Comparison of ENCODE assay signal across 13 mouse cellular contexts in the genomic region with DNA sequence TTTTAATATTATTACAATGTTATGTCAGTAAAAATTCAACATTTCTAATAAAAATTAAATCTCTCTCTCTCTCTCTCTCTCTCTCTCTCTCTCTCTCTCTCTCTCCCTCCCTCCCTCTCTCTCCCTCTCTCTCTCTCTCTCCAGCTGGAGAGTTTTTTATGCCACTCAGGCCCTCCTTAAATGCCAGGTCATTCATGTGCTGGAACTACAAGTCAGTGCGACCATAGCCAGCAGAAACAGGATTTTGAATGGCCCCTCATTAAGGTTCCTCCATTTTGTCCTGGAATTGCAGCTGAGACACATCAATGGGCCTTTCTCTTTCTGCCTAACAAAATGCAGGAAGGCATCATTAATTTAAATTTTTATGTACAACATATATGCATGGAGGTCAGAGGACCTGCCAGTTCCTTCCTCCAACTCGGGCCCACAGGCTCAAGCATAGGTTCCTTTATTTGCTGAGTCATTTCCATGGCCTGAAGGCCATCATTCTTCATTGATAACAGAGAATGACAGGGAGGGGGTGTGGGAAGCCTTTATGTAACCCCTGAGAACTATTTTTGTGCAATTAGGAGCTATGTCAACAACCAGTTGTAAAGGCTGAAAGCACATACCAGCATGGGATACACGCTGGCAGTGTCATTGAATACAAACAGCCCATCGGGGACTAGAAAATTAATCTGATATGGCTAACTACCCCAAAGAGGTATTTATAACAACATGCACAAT.
DNase-seq lines count a peak whose midpoint lies in the region; ATAC-seq lines count a peak whose summit lies in the region.
"Had no signal": no experiment of that assay in that cellular context is flagged by ENCODE, and none has a peak within 500 bp of the region (broad histone marks: within the 10 kb centered on the region; RNA-seq: fewer than 3 reads in every experiment).

No protein-coding gene starts in this region.

- no peak overlapping the region for H3K9ac ChIP-seq in hindbrain, embryonic 13.5 days
- H3K9ac ChIP-seq in limb, embryonic 12.5 days (replicated peaks): no peak overlapping the region
- H3K9ac ChIP-seq: forebrain, embryonic 13.5 days had no signal

- WGBS in hindbrain, embryonic 13.5 days: 25% methylated on average over 4 of the region's 4 CpGs
- 53% methylated on average over 4 of the region's 4 CpGs for WGBS in hindbrain, embryonic 10.5 days
- WGBS in limb, embryonic 12.5 days: 49% methylated on average over 4 of the region's 4 CpGs

- ATAC-seq in hindbrain, embryonic 13.5 days (ENCODE audit: low FRiP score): peak; percentile 71; the same call in 1 of the 2 replicates
- no peak for ATAC-seq in limb, embryonic 12.5 days (ENCODE audit: insufficient number of reproducible peaks, insufficient read depth, low FRiP score, low TSS enrichment, low read depth)
- ATAC-seq: forebrain, embryonic 13.5 days had no signal

- no peak overlapping the region for H3K4me3 ChIP-seq in hindbrain, embryonic 13.5 days
- no peak overlapping the region for H3K4me3 ChIP-seq in hindbrain, embryonic 10.5 days
- H3K4me3 ChIP-seq in limb, embryonic 12.5 days (replicated peaks): no peak overlapping the region
- H3K4me3 ChIP-seq: forebrain, embryonic 13.5 days had no signal

- H3K4me1 ChIP-seq in hindbrain, embryonic 13.5 days (replicated peaks): peaks cover 20% of the 10 kb centered on the region
- peaks cover 21% of the 10 kb centered on the region for H3K4me1 ChIP-seq in hindbrain, embryonic 10.5 days (replicated peaks)
- H3K4me1 ChIP-seq in limb, embryonic 12.5 days (replicated peaks): peaks cover 28% of the 10 kb centered on the region

- 0 out of 2 replicates have a peak, but pooled peaks cover 3% of the 10 kb centered on the region for H3K27me3 ChIP-seq in hindbrain, embryonic 13.5 days
- H3K27me3 ChIP-seq in hindbrain, embryonic 10.5 days (ENCODE audit: insufficient read depth, poor library complexity, severe bottlenecking): no peaks in the 10 kb centered on the region
- H3K27me3 ChIP-seq in limb, embryonic 12.5 days: no peaks in the 10 kb centered on the region
- H3K27me3 ChIP-seq: CH12.LX; forebrain, embryonic 13.5 days had no signal

- no peaks in the 10 kb centered on the region for H3K9me3 ChIP-seq in hindbrain, embryonic 13.5 days
- no peaks in the 10 kb centered on the region for H3K9me3 ChIP-seq in hindbrain, embryonic 10.5 days
- H3K9me3 ChIP-seq in limb, embryonic 12.5 days: no peaks in the 10 kb centered on the region
- H3K9me3 ChIP-seq: forebrain, embryonic 13.5 days had no signal

- no peak overlapping the region for H3K4me2 ChIP-seq in hindbrain, embryonic 13.5 days
- no peak overlapping the region for H3K4me2 ChIP-seq in limb, embryonic 12.5 days
- H3K4me2 ChIP-seq: forebrain, embryonic 13.5 days had no signal

- DNase-seq in hindbrain, embryonic 10.5 days (ENCODE audit: low spot score): no peak
- DNase-seq in 3T3-L1 (ENCODE audit: low read depth, low spot score): peak; percentile 13
- DNase-seq in Muller cell, postnatal 12 days (ENCODE audit: inconsistent ontology term): peak; percentile 57
- no peak for DNase-seq in thymus, postnatal 4 days
- no peak for DNase-seq in adrenal gland, postnatal 36 days
- DNase-seq in cerebellum, postnatal 4 days (ENCODE audit: low spot score in 2 of 2): no peak
- DNase-seq: heart, postnatal 14 days; kidney, postnatal 25 days; lung, postnatal 14 days had no signal

- no peak overlapping the region for H3K27ac ChIP-seq in hindbrain, embryonic 13.5 days
- no peak overlapping the region for H3K27ac ChIP-seq in hindbrain, embryonic 10.5 days
- 0 out of 2 replicates have a peak overlapping the region, but pooled peaks have one; percentile 32 for H3K27ac ChIP-seq in limb, embryonic 12.5 days
- H3K27ac ChIP-seq: forebrain, embryonic 13.5 days had no signal

- no peaks in the 10 kb centered on the region for H3K36me3 ChIP-seq in hindbrain, embryonic 13.5 days
- H3K36me3 ChIP-seq in hindbrain, embryonic 10.5 days: no peaks in the 10 kb centered on the region
- no peaks in the 10 kb centered on the region for H3K36me3 ChIP-seq in limb, embryonic 12.5 days

Comparison
In these comparisons a context has a peak if more than half of its experiments do, and no peak if none do; other contexts are left out.
1. DNase-seq: peak in 3T3-L1 (single experiment) and Muller cell, postnatal 12 days (single experiment); none in hindbrain, embryonic 10.5 days (single experiment), thymus, postnatal 4 days (single experiment), adrenal gland, postnatal 36 days (0 of 2) and cerebellum, postnatal 4 days (0 of 2).